Mouse (Mus musculus): ENCODE results near the gene Spaar. TPM values are rescaled to one million over a fixed set of nuclear protein-coding genes. Genes with fewer than 3 reads are reported as not detected.

Spaar gene
- polyA plus RNA-seq (2012; rRNA removed), result 0.01 and 0.02 TPM in 2 replicates

DNA sequence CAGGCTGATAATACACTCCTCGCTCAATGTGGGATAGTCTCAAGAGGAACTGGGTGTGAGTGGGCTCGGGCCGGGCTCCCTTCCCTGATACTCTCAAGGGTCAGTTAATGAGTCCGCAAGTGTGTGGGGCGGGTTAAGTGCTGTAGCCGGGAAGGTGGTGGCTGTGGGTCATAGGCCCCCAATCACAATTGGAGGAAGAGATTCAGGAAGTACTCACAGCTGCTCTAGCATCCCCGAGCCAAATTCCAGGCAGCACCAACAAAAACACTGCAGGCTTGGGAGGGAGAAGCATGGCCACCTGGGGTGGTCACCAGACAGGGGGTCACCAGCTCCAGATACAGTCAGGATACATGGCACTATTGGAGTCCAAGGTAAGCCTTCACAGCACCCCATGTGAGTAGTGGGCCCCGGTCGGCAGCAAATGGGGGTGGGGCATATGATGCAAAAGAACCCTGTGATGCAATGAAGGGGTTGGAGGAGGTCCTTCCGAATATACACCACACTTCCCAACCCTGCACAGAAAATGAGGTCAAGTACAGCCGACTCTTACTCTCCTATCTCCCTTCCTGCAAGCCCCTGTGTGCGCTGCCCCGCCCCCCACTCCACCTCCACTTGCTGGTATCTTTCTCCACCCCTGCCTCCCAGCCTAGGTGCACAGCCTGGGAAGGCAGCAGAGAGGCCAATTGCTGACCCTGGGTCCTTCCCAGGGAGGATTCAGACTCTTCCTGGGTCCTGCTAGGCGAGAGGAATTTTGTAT is at the start of gene Spaar:
Spaar (plus strand) TSS at position 241 of the 757 bp plus-strand sequence.

DNA sequence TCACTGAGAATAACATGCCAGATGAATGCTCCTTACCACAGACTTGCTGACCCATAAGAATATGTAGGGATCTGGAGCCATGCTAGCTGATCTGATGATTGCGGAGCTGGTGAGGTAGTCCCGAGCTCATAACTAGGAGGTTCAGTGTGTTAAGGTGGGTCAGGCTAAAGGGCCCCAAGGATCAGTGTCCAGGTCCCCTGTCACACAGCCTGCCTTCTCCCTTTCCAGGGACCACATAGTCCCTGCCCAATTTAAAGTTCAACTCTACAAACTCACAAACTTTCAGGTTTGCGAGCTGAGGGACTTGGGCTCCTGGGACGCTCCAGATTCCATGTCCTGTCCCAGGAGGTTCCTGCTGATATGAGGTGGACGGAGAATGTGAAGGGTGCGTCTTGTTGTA is 29.1 kb upstream of the Spaar start, which contains the start of gene Olfr70:
Olfr70 (minus strand) TSS at position 101 of the 400 bp plus-strand sequence.

DNA sequence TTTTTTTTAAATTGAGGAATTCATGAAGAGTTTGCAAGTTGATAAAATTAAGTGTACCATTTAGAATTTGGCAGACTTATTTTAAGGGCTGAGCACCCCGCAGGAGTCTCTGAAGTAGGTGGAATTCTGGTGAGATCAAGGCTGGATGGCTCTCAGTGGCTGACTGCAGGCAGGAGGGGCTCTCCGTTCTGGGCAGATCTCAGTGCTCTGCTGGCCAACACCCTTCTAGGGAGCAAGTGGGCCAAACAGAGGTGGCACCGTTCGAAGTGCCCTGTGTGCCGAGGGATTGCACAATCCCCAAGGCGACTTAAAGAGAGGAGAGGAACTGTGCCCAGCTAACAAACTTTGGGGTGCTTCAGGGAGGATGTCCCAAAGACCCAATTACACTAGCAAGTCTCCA is 20.0 kb upstream of the Spaar start, which contains the start of gene Olfr71:
Olfr71 (minus strand) TSS at position 387 of the 400 bp plus-strand sequence.

DNA sequence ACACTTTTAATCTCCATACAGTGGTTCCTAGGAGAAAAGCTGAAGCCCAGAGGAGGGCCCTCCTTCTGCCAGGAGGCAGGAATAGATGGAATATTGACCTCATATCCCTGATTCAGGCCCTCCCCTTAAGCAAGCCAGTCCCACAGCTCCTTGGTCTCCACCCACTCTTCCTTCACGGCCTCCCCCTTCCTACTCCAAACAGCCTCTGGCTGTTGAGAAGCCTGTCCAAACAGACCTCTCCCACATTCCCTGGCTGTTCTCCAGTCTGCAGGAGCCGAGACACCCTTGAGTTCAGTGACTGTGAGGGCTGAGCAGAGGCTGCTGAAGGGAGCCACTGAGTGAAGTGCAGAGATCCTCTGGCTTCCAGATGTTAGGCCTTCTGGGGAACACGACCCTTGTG is 2.8 kb upstream of the Spaar start, which contains the start of gene Hrct1:
Hrct1 (plus strand) TSS at position 194 of the 400 bp plus-strand sequence.

DNA sequence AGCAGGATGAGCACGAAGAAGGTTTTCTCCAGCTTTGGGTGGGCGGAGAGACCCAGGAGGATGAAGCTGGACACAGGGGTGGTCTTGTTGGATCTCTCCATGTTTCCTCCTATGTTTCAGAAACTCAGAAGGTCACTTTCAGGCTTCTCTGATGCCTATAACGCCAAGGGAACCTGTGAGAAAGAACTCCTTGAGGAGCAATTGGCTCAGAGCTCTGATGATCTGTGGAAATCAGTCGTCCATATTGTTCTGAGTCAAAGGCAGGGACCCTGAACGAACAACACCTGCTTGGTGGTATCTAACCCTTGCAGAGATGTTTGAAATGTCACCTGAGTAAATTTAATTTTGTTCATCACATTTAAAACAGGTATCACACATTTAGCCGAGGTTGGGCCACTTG is 41.1 kb downstream of the Spaar start, which contains the start of gene Olfr159:
Olfr159 (minus strand) TSS at position 101 of the 400 bp plus-strand sequence.

Other genes starting within 250 kb of the Spaar start
- 0.06 TPM in 1 of 2 replicates, not detected in the other for gene Sit1, start 246.3 kb upstream of the Spaar start, polyA plus RNA-seq (2012; rRNA removed)
- gene Ccdc107, start 237.1 kb upstream of the Spaar start, polyA plus RNA-seq (2012; rRNA removed), result 32.7 and 38.7 TPM in 2 replicates
- gene Arhgef39, start 230.3 kb upstream of the Spaar start, polyA plus RNA-seq (2012; rRNA removed), result 33.9 and 38.3 TPM in 2 replicates
- gene Car9, start 223.1 kb upstream of the Spaar start, polyA plus RNA-seq (2012; rRNA removed), result 0.53 and 0.58 TPM in 2 replicates
- 9.7 and 20.6 TPM in 2 replicates for gene Tpm2, start 206.3 kb upstream of the Spaar start, polyA plus RNA-seq (2012; rRNA removed)
- 10.3 and 12.2 TPM in 2 replicates for gene Creb3, start 167.7 kb upstream of the Spaar start, polyA plus RNA-seq (2012; rRNA removed)
- 27.3 and 31.5 TPM in 2 replicates for gene Tln1, start 167.3 kb upstream of the Spaar start, polyA plus RNA-seq (2012; rRNA removed)
- 13.7 and 16.2 TPM in 2 replicates for gene Rgp1, start 151.3 kb upstream of the Spaar start, polyA plus RNA-seq (2012; rRNA removed)
- gene Gba2, start 151.2 kb upstream of the Spaar start, polyA plus RNA-seq (2012; rRNA removed), result 11.1 and 12.8 TPM in 2 replicates
- gene Msmp, start 145.5 kb upstream of the Spaar start, polyA plus RNA-seq (2012; rRNA removed), result not detected in 2 replicates
- 1.5 and 1.9 TPM in 2 replicates for gene Npr2, start 98.1 kb upstream of the Spaar start, polyA plus RNA-seq (2012; rRNA removed)
- 0.12 and 0.27 TPM in 2 replicates for gene Spag8, start 76.4 kb upstream of the Spaar start, polyA plus RNA-seq (2012; rRNA removed)
- 28.3 and 30.4 TPM in 2 replicates for gene Hint2, start 73.6 kb upstream of the Spaar start, polyA plus RNA-seq (2012; rRNA removed)
- gene Tmem8b, start 61.1 kb upstream of the Spaar start, polyA plus RNA-seq (2012; rRNA removed), result 0.18 and 0.26 TPM in 2 replicates
- gene Fam221b, start 60.9 kb upstream of the Spaar start, polyA plus RNA-seq (2012; rRNA removed), result 0.02 TPM in 2 replicates
- not detected in 2 replicates for gene Olfr70, start 29.2 kb upstream of the Spaar start, polyA plus RNA-seq (2012; rRNA removed)
- not detected in 2 replicates for gene Olfr71, start 19.8 kb upstream of the Spaar start, polyA plus RNA-seq (2012; rRNA removed)
- 0.07 and 0.10 TPM in 2 replicates for gene Hrct1, start 2.8 kb upstream of the Spaar start, polyA plus RNA-seq (2012; rRNA removed)
- gene Olfr159, start 41.0 kb downstream of the Spaar start, polyA plus RNA-seq (2012; rRNA removed), result not detected in 2 replicates
- gene Olfr156, start 93.9 kb downstream of the Spaar start, polyA plus RNA-seq (2012; rRNA removed), result not detected in 2 replicates
- not detected in 2 replicates for gene Olfr157, start 110.2 kb downstream of the Spaar start, polyA plus RNA-seq (2012; rRNA removed)
- not detected in 2 replicates for gene Olfr155, start 121.5 kb downstream of the Spaar start, polyA plus RNA-seq (2012; rRNA removed)
- 1.7 and 2.0 TPM in 2 replicates for gene Reck, start 145.5 kb downstream of the Spaar start, polyA plus RNA-seq (2012; rRNA removed)
- gene Glipr2, start 227.4 kb downstream of the Spaar start, polyA plus RNA-seq (2012; rRNA removed), result 20.4 and 20.7 TPM in 2 replicates